Mouse (Mus musculus): ENCODE results near the gene Rgmb. TPM values are rescaled to one million over a fixed set of nuclear protein-coding genes. Genes with fewer than 3 reads are reported as not detected.

The Rgmb gene
- total RNA-seq, 2 experiments from 2014 or later, result 76.0 to 82.0 TPM

DNA sequence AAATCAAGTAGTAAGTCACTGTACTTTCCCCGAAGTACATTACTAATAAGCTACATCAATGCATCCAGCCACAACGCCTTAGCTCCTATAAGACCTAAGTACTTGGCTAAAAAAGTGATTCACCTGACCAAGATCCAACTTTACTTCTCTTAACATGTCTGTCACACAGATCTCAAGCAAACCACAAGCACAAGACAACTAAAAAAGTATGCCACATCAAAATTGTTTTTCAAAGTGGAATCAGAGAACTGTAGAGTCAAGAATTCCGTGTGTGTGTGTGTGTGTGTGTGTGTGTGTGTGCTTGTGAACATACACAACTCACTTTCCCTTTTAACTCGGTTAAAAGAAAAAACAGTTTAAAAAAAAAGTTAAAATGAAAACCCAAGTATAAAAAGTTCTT is 9.1 kb downstream of the Rgmb start:
- no peak for DNase-seq

DNA sequence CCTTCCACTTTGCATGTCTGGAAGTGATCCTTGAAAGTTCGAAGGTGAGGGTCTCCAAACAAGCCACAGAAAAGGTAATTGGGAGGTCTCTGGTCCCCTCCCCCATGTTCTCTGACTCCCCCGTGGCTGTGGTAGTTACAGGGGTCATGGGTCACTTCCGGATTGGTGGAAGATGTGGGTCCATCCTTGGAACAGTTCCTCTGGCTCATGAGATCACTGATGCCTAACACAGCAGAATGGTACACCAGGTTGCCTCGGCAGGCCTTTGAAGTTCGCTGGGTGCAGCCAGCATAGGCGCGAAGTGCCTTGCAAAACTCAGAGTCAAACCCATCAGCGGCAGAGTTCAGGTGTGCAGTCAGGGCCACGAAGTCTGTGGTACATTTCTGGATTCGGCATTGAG is 10.1 kb downstream of the Rgmb start:
- no peak for DNase-seq

GRCm38 (mm10) chr17:15820146-15820545 is 10.7 kb downstream of the Rgmb start:
- no peak for DNase-seq

DNA sequence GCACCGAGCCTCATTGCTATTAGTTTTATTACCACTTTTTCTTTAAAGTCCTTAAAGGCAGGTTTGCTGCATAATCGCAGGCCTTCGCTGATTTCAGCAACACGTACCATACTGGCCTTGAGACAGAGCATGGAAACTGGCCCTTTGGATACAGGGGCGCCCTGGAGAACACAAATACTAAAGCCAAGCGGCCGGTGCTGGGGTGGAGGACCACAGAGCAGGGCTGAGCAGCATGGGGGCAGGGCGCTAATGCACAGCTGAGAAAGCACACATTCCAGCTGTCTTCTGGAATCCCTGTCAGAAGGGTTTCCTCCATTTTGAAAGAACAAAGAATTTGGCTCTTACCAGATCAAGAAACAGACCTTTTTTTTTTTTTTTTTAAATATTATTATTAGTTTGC is 12.5 kb downstream of the Rgmb start:
- DNase-seq, result no peak

DNA sequence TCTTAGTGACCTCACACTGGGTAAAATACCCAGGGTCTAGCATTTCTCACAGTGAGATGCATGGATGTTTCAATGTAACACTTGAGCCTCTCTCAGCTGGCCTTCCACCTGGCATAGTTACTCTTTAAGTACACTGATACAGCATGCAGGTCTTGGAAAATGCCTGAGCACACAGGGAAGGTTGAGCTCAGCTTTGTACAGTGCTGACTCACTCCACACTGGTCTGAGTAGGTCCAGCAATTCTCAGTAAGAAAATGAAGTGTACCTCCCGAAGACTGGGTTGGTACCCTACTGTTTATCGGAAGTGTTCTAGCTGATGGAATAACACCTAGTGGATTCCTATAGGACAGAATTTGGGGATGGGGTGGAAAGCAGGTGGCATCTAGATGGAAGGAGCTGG is 13.2 kb downstream of the Rgmb start:
- no peak for DNase-seq

DNA sequence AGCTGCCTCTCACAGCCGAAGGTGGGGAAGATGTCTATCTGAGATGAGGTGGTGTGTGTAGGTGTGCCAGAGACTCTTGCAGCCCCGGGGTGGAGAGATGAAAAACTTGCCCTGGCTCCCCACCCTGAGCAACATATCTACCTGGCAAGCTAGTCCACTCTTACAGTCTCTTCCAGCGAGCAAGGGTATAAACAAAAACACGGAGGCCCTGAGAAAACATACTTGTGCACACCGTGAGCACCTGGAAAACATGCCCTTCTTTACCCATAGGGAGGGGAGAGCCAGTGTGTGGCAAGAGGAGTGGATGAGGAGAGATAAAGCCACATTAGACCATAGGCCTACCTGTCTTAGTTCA is 13.8 kb downstream of the Rgmb start:
- no peak for DNase-seq

GRCm38 (mm10) chr17:15816379-15817095 is 14.3 kb downstream of the Rgmb start:
- no peak for DNase-seq

GRCm38 (mm10) chr17:15815312-15816018 is 15.4 kb downstream of the Rgmb start:
- no peak for DNase-seq

DNA sequence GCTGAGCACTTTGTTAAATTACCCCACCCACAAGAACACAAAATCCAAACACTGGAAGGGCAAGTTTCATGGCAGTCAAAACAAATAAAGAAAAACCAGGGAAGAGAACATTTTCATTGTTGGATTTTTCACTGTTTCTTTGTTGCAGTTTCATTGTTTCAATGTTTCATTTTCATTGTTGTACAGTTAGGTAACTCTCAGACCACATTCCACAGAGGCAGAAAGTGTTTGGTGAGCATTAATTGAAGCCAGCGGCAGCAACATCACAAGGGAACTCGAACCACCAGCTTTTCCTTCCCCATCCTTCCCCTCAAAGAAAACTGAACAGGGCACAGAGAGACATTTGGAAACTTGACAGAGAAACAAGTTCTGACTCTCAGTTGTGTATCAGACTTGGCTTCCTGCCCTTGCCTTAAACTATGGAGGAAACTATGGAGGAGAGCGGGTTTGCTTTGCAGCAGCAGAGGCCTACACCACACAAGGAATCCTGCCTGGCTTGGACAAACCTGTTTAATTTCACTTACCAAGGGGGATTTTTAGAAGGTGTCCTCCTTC is 17.1 kb downstream of the Rgmb start:
- no peak for DNase-seq

- no peak for DNase-seq
Measured at GRCm38 (mm10) chr17:15812136-15812778, 18.6 kb downstream of the Rgmb start.

DNA sequence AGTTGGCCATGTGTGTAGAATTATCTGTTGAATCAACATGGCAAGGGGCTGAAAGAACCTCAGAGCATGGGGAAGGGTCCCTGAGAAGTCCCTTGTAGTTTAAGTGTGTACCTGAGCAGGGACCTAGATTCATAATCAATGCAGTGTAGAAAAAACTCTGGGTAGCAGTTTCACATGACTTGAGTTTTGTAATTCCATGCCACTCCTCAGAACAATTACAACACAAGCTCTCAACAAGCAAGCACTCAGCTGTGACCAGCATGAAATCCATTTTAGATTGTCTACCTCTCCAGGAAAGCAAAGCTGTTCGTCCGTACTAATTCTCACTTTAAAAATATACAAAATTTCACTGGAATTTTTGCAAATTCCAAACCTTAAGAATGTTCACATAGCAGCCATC is 20.9 kb downstream of the Rgmb start:
- DNase-seq, result no peak

GRCm38 (mm10) chr17:15808468-15809374 is 22.1 kb downstream of the Rgmb start:
- DNase-seq, result no peak

GRCm38 (mm10) chr17:15808015-15808414 is 22.8 kb downstream of the Rgmb start:
- no peak for DNase-seq

DNA sequence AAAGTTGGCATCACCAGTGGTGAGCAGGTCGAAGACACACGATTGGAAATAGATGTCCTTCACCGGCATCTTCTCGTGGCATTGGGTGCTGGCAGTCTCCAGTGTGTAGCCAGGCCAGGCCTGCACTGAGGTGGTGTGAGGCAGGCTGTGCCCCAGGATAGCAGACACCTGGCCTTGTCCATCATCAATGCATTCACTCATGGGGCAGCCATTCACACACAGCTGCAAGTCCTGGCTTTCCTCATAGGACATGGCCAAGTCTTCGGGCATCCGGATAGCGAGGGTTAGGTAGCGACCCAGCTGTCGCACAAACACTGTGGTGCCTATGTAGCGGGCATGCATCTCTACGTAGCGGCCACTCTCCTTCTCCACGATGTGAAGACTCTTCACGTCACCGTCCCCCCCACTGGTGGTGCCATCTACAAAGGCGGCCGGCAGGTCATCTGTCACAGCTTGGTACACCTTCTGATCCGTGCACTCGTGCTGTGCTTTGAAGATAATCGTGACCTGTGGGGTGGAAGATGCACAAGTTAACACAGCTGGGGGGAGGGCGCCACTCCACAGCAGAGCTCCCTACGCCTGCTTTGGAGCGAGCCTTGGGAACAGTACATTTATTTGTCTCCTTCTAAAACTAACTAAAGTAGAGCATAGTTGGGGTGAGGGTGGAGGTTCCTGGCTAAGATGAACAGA is 23.4 kb downstream of the Rgmb start:
- no peak for DNase-seq

DNA sequence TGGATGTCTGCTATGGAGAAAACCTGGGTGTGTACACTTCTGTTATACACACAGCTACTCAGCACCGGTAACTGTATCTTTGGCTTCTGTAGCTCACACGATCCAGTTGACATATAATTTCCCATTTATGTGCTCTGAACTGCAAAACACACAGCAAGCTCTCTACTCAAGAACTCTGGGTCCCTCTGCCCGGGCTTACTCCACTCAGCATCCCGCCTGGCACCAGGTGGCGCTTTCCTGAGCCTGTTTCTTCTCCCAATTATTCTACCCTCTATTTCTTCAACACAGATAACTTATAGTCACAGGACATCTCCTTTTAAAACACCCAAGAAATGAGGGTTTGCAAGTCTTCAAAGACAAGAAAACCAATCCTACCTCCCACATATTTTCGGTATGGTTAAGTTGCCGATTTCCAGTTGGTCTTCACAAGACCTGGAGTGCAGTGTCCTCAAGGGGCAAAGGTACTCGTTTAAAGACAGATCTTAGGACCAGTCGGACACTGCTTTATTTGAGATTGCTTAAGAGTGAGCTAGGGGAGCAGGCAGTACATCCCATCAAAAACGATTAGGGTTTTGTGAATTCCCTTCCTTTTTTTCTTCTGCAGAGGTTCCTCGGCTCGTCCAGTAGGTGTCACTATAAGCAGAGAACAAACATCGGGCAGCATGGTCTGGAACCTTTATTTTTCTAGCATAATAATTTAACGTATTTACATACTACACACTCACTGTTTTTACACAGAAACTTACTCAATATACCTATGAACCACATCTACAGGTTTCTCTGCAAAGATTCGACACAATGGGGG is 26.6 kb downstream of the Rgmb start:
- no peak for DNase-seq

- no peak for DNase-seq
Measured at GRCm38 (mm10) chr17:15799195-15799793, 31.5 kb downstream of the Rgmb start.

GRCm38 (mm10) chr17:15790716-15791115 is 40.1 kb downstream of the Rgmb start:
- DNase-seq, result no peak

DNA sequence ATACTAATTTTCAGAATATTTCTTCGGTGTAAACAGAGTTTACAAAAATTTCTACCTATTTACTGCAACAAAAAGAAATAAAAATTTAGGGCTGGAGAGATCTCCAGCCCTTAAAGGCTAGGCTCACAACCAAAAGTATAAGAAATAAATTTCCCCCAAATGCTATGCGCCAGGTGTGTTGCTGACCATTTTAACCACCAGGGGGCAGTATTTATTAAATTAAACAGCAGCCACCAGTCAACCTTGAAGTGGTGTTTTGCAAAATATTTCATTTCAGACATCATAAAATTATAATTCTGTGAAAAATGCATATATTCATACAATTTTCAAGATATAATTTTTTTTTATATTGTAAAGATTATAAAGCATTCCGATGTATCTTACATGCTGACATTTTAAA is 43.8 kb downstream of the Rgmb start:
- DNase-seq, result no peak

- DNase-seq, result peak in 1 of 2 experiments; percentile 21
Measured at GRCm38 (mm10) chr17:15777979-15778378, 52.9 kb downstream of the Rgmb start.

DNA sequence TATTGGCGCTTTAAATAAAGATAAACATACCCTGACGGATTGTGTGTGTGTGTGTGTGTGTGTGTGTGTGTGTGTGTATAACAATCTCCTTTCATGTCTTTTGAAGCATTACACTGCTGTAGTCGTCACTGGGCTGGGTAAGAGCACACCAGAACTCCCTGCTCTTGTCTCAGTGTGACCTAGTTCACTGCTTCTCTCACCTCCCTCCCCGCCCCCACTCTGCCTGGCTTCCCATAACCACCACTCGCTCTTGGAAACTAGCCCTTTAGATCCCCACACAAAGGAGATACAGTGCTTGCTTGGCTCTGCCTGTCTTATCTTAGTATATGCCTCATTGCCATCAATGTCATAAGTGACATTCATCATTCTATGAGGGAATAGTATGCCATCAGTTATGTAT is 54.5 kb downstream of the Rgmb start:
- DNase-seq, result no peak

Data from layer of hippocampus, postnatal 36 days (tissue).